ENCODE assay signal across 8 mouse cellular contexts in the genomic region with DNA sequence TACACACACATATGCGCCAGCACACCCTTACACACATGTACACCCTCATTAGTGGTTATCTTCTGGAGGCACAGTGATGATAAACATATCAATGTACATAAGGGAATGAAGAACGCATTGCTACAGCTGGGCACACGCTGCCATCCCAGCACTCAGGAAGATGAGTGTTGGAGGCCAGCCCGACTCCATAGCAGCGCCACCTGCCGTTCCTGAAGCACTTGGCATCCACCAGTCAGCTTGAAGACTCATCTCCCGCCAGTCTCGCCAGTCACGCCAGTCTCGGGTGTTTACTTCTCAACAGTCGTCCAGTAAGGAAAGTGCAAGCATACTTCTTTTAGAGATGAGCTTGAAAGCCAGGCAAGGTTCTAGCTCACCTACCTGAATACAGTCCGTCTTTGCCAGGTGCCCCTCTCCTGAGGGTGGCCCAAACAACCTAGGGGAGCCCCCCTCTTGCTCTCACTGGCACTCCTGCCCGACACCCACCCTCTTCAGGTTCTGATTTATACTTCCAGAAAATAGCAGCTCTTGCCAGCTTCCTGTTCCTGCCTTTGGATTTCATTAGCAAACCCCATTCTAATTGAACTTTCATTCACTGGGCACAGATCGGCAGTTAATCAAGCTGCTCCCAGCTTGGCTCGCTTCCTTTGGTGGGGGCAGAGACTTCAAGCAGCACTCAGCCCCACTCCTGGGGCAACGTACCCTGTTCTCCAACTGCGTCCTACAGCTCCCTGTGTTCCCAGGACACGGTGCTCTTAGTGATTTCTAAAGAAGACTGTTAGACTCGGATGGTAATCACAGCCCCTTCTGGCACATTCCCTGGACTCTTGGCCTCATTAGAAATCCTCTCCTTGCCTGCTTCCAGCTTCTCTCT.
A peak's percentile ranks its signal among the peaks of the same experiment; 100 is the strongest.
DNase-seq lines count a peak whose midpoint lies in the region; ATAC-seq and TF ChIP-seq lines count a peak whose summit lies in the region.

No protein-coding gene starts in this region.

- H3K4me2 ChIP-seq in intestine, postnatal 0 days (replicated peaks; ENCODE audit: low read depth): no peak overlapping the region
- no peak overlapping the region for H3K4me2 ChIP-seq in intestine, embryonic 15.5 days (replicated peaks)

- no peaks in the 10 kb centered on the region for H3K27me3 ChIP-seq in intestine, postnatal 0 days (replicated peaks; ENCODE audit: control insufficient read depth, insufficient read depth, low read length)
- H3K27me3 ChIP-seq in intestine, embryonic 15.5 days (replicated peaks): no peaks in the 10 kb centered on the region
- no peaks in the 10 kb centered on the region for H3K27me3 ChIP-seq in limb, embryonic 10.5 days (ENCODE audit: low read depth, poor library complexity, severe bottlenecking)

- H3K27ac ChIP-seq in intestine, postnatal 0 days (ENCODE audit: low read depth, low read length): no peak overlapping the region
- H3K27ac ChIP-seq in intestine, embryonic 15.5 days: no peak overlapping the region
- peak overlapping the region; percentile 50; the same call in 1 of the 2 replicates for H3K27ac ChIP-seq in limb, embryonic 10.5 days

- H3K36me3 ChIP-seq in intestine, postnatal 0 days (ENCODE audit: control insufficient read depth, insufficient read depth): no peaks in the 10 kb centered on the region
- H3K36me3 ChIP-seq in intestine, embryonic 15.5 days: no peaks in the 10 kb centered on the region
- no peaks in the 10 kb centered on the region for H3K36me3 ChIP-seq in limb, embryonic 10.5 days

- 52% methylated on average over 19 of the region's 19 CpGs for WGBS in intestine, postnatal 0 days
- WGBS in intestine, embryonic 15.5 days: 53% methylated on average over 19 of the region's 19 CpGs
- 44% methylated on average over 19 of the region's 19 CpGs for WGBS in limb, embryonic 10.5 days

- no peak for ATAC-seq in intestine, postnatal 0 days
- no peak for ATAC-seq in intestine, embryonic 15.5 days

- H3K4me3 ChIP-seq in intestine, postnatal 0 days (ENCODE audit: low read depth, low read length): no peak overlapping the region
- no peak overlapping the region for H3K4me3 ChIP-seq in intestine, embryonic 15.5 days (replicated peaks)
- H3K4me3 ChIP-seq in limb, embryonic 10.5 days: peak overlapping the region; percentile 19; the same call in 1 of the 2 replicates

- no peaks in the 10 kb centered on the region for H3K4me1 ChIP-seq in intestine, postnatal 0 days (replicated peaks; ENCODE audit: control insufficient read depth, insufficient read depth, low read length)
- no peaks in the 10 kb centered on the region for H3K4me1 ChIP-seq in intestine, embryonic 15.5 days (replicated peaks)
- H3K4me1 ChIP-seq in limb, embryonic 10.5 days: peaks cover 19% of the 10 kb centered on the region

- DNase-seq in WW6 (ENCODE audit: low read depth, low spot score): peak; percentile 9
- DNase-seq in embryo, embryonic 11 days: peak; percentile 37
- DNase-seq in kidney, adult 8-10 months: peak; percentile 17 to 29
- DNase-seq in limb, embryonic 10.5 days (ENCODE audit: low spot score): peak; percentile 38
- DNase-seq in ovary, postnatal 14 days (ENCODE audit: low spot score): peak; percentile 14
- no peak for DNase-seq in c-Kit-positive CD71-positive TER-119-positive erythroid progenitor cells, embryonic 14.5 days (ENCODE audit: low spot score)

- peak; percentile 46 for TF ChIP-seq CTCF in intestine, postnatal 0 days (IDR thresholded peaks at IDR 0.05; ENCODE audit: low read depth)

- H3K9me3 ChIP-seq in intestine, postnatal 0 days (ENCODE audit: control insufficient read depth): no peaks in the 10 kb centered on the region
- H3K9me3 ChIP-seq in intestine, embryonic 15.5 days: no peaks in the 10 kb centered on the region
- no peaks in the 10 kb centered on the region for H3K9me3 ChIP-seq in limb, embryonic 10.5 days (replicated peaks)

- H3K9ac ChIP-seq in intestine, postnatal 0 days (ENCODE audit: low read depth, low read length): no peak overlapping the region
- H3K9ac ChIP-seq in intestine, embryonic 15.5 days: no peak overlapping the region
